Mouse (Mus musculus) thymus, postnatal 10 days (tissue): ENCODE measurements around the gene Hist1h3e.

Experiments used
- DNase-seq, 2 experiments: peaks; one replicate each; pipeline ENCODE4 v3.0.0; 2021; ENCODE audit warnings: low spot score in 2 of 2

The Hist1h3e gene

DNA sequence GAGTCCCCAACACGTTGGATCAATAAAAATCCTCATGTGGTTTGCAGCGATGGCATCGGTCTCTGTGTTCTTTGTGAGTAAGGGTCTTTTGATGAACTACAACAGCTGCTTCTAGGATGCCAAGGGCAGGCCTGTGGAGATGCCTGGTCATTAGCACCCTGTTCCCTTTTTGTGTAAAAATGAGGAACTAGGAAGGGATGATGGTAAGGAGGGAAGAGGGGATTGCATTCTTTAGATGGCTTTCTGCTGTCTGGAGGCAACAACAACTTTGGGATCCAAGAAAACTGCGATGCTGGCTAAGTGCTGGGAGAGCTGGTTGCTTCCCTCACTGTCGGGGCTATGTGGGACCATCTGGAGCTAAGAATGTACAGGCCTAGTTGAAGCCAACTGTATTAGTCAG lies 23.9 kb downstream of the Hist1h3e start:
- DNase-seq: no peak

DNA sequence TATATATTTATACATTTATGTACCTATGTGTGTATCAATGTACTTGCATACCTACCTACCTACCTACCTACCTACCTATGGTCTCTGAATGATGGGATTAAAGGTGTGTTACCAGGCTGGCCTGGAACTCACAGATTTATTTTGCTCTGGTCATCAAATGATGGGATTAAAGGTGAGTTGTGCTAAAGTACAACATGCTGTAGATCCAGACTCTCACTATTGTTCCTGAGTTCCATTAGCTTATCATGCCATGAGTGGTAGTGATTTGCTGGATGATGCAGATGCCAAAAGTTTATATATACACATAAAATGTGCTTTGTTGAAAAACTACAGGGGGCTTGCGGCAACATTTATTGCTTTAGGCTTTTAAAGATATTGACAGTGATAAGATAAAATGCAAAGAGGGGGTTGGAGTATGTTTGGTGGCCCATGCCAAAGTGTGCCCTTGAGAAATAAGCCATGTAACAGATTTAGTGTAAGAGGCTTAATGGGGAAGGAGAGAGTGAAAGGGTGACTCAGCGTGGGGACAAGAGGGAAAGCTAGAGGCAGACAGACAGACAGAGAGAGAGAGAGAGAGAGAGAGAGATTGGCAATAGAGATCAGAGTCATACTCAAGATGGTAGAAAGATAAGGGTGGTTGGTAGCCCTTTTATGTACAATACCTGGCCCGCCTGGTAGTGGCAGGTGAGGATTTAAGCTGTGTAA lies 25.0 kb downstream of the Hist1h3e start:
- DNase-seq: no peak

GRCm38 (mm10) chr13:23536076-23536822 lies 25.9 kb downstream of the Hist1h3e start:
- no peak for DNase-seq

- peak; percentile 87 to 92 for DNase-seq
Observed at GRCm38 (mm10) chr13:23535137-23536075, 26.8 kb downstream of the Hist1h3e start, which contains the start of gene Hist1h3g. Gene Hist1h3g, plus strand, starts transcription at chr13:23535422.

DNA sequence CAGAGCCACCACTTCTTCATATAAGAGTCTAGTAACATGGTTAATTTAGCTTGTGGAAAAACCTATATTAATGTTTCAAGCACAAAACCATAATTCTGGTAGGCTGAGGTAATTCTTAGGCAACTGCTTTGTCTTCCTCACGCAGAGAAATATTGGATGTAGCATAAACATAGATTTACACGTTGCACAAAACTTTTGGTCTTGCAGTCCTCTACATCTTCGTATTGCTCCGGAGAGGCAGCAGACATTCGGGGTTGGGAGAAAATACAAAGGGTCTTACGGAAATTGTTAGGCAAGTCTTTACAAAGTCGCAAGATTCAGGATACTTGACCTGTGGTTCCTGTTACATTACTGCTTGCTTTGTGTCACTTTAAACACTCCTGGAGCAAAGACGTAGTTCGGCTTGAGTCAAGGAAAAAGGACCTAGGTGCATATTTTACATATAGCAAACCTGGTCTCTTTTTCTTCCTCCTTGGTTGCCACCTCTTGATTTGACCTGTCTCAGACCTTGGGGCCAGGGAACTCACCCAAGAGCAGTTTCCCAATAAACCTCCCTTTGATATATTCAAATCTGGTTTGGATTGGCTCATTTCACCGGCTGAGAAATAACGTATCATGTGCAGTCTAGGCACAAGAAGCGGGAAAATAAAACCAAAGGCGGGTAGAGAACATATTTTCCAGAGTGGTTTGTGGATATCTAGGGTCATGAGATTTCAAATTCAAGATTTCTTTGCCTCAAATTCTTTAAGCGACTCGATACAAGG lies 27.6 kb downstream of the Hist1h3e start:
- peak in 1 of 2 experiments; percentile 22 for DNase-seq

DNA sequence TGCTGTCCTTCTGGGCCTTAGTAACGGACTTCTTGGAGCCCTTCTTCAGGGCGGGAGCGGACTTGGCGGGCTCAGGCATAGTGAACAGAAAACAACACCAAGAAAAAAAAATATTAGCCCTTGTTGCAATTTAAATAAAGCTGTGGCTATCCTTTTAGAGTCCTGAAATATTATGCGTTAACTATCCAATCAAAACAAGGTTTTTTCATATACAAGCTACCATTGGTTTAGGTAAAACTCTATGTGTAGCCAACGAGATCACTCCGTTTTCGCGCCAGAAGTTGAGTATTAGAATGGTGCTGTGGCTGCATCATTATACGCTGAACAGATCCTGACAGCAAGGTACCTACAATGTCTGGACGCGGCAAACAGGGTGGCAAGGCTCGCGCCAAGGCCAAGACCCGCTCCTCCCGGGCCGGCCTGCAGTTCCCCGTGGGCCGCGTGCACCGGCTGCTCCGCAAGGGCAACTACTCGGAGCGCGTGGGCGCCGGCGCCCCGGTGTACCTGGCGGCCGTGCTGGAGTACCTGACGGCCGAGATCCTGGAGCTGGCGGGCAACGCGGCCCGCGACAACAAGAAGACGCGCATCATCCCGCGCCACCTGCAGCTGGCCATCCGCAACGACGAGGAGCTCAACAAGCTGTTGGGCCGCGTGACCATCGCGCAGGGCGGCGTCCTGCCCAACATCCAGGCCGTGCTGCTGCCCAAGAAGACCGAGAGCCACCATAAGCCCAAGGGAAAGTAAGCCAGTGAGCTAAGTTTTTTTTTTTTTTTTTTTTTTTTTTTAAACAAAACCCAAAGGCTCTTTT lies 28.4 kb downstream of the Hist1h3e start, which contains the start of gene Hist1h2af:
Gene Hist1h2af (plus strand): TSS at position 347 of the 808 bp plus-strand sequence.
- DNase-seq: peak; percentile 67 to 68

GRCm38 (mm10) chr13:23532262-23533075 lies 29.7 kb downstream of the Hist1h3e start:
- DNase-seq: no peak

GRCm38 (mm10) chr13:23530901-23531875 lies 31.0 kb downstream of the Hist1h3e start, which contains the start of gene Hist1h4h:
Gene Hist1h4h, plus strand, starts transcription at chr13:23531050.
- DNase-seq: peak; percentile 98 to 99

DNA sequence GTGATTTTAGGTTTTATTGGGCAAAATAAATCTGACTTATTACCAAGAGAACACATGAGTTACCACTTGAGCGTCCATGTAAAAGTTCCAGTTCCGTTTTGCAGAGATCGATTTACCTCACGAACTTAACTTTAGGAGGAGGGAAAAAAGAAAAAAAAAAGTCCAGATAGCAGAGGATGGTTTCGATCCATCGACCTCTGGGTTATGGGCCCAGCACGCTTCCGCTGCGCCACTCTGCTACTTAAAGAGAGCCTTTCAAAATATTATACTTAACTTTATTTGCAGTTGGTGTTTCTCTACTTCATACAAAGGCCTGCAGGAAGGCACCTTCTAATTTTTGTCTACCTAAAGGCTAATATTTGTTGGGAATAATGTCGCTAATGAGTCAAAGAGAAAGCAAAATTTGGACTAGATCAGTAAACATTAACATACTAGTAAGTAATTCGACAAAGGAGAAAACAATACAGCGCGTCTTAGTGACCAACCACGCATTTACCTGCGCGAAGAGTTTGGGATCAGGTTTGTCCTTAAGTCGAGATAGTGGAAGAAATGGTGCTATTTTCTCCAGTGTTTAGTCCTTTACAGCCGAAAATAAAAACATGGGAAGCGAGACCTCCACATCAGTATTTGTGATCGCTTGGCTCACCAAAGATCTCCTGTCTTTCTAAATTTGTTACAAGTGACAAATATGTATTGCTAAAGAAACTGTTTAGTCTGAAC lies 31.8 kb downstream of the Hist1h3e start:
- peak; percentile 43 to 75 for DNase-seq

DNA sequence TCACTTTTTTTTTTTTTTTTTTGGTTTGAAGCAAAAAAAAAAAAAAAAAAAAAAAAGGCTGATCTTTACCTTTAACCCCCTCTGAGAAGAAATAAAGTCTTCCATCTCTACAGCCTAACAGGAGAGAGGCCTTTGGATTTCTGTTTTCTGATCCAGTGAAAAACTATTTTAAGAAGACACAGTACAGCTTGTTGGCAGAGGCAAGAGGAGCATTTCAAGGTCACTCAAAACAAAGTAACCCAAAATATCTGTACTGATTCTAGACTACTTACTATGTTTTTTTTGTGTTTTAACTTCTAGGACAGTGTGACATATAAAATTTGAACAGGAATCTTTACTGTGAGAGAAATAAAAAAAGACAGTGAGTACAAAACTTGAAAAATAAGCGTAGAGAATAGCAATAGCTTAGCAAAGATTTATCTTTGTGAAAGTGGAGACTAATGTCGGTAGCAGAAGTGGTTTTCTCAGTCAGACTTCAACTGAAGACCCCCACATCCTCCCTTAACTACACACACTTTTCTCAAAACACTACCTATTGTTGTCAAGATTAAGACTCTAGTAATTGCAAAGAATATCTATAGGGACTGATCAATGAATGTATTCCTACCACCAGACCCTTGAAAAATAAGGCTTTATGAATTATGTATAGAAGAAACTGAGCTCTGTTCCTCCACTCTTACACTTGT lies 32.5 kb downstream of the Hist1h3e start:
- no peak for DNase-seq

GRCm38 (mm10) chr13:23529005-23529404 lies 33.2 kb downstream of the Hist1h3e start:
- no peak for DNase-seq

GRCm38 (mm10) chr13:23526312-23526711 lies 35.9 kb downstream of the Hist1h3e start:
- peak; percentile 80 to 95 for DNase-seq

- DNase-seq: no peak
Observed at GRCm38 (mm10) chr13:23525901-23526300, 36.3 kb downstream of the Hist1h3e start.

DNA sequence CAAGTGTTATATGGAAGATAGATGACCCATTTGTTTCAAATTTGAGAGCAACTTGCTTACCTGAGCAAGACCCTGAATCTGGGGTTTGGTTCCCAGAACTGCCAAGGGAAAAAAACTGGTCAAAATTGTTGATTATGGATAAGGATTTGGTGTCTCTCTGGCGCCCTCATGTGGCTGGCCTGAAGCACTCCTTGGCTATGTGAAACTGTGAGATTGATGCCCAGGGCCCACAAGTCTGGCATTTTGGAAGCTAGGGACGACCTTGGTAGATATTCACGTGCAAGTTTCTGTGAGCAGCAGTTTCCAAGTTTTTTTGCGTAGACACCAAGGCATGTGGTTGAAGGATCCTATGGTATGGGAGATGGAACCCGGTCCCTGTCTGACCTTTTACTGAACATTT lies 37.5 kb downstream of the Hist1h3e start:
- DNase-seq: peak; percentile 41 to 79

GRCm38 (mm10) chr13:23523976-23524375 lies 38.2 kb downstream of the Hist1h3e start:
- no peak for DNase-seq

DNA sequence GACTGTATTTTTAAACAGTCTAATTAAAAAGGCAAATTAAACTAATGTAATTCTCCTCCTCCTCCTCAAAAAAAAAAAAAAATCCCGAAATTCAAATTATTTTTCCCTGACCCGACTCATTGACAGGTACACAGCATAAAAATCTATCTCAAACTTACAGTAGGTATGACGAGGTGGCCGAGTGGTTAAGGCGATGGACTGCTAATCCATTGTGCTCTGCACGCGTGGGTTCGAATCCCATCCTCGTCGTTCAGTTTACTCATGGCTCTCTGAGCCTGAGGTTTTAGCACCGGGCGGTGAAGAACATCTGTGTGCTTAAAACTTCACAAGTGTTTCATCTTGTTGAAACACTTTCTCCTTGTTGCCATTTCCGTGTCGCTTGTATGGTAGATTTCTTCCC lies 40.5 kb downstream of the Hist1h3e start:
- peak; percentile 88 to 92 for DNase-seq

GRCm38 (mm10) chr13:23519416-23519815 lies 42.8 kb downstream of the Hist1h3e start:
- DNase-seq: peak; percentile 60 to 72
